Mouse (Mus musculus): Measurements from ENCODE around the gene Naa80.

Gene Naa80

GRCm38 (mm10) chr9:107625351-107626128, 46.9 kb downstream of the Naa80 start:
- DNase-seq (ENCODE audit: low read depth, low spot score), result no peak
- H3K36me3 ChIP-seq (ENCODE audit: control insufficient read depth, insufficient read depth, low read length, poor library complexity, severe bottlenecking), result peaks cover 3% of the 10 kb centered on the region; the same call in 1 of the 2 replicates
- H3K27me3 ChIP-seq (ENCODE audit: control insufficient read depth, insufficient read depth, low read length, poor library complexity, severe bottlenecking), result no peaks in the 10 kb centered on the region

GRCm38 (mm10) chr9:107626158-107626843, 47.6 kb downstream of the Naa80 start:
- Histone ChIP-seq H3K27me3 (ENCODE audit: control insufficient read depth, insufficient read depth, low read length, poor library complexity, severe bottlenecking) (no peaks in the 10 kb centered on the region), H3K36me3 (ENCODE audit: control insufficient read depth, insufficient read depth, low read length, poor library complexity, severe bottlenecking) (peaks cover 3% of the 10 kb centered on the region; the same call in 1 of the 2 replicates)
- DNase-seq (ENCODE audit: low read depth, low spot score), result no peak

- peak; percentile 87 for DNase-seq (ENCODE audit: low read depth, low spot score)
- no peaks in the 10 kb centered on the region for H3K27me3 ChIP-seq (ENCODE audit: control insufficient read depth, insufficient read depth, low read length, poor library complexity, severe bottlenecking)
Measured at GRCm38 (mm10) chr9:107626844-107627277, 48.2 kb downstream of the Naa80 start.

GRCm38 (mm10) chr9:107627387-107628255, 48.9 kb downstream of the Naa80 start:
- Histone ChIP-seq H3K36me3 (ENCODE audit: control insufficient read depth, insufficient read depth, low read length, poor library complexity, severe bottlenecking) (peaks cover 3% of the 10 kb centered on the region), H3K27me3 (ENCODE audit: control insufficient read depth, insufficient read depth, low read length, poor library complexity, severe bottlenecking) (no peaks in the 10 kb centered on the region)
- no peak for DNase-seq (ENCODE audit: low read depth, low spot score)

More at GRCm38 (mm10) chr9:107626844-107627277, 48.2 kb downstream of the Naa80 start:
- peaks cover 3% of the 10 kb centered on the region; the same call in 1 of the 2 replicates for H3K36me3 ChIP-seq (ENCODE audit: control insufficient read depth, insufficient read depth, low read length, poor library complexity, severe bottlenecking)

- H3K27me3 ChIP-seq (ENCODE audit: control insufficient read depth, insufficient read depth, low read length, poor library complexity, severe bottlenecking), result no peaks in the 10 kb centered on the region
- peak; percentile 89 for DNase-seq (ENCODE audit: low read depth, low spot score)
- peaks cover 5% of the 10 kb centered on the region for H3K36me3 ChIP-seq (ENCODE audit: control insufficient read depth, insufficient read depth, low read length, poor library complexity, severe bottlenecking)
Measured at GRCm38 (mm10) chr9:107628721-107629410, 50.2 kb downstream of the Naa80 start.

GRCm38 (mm10) chr9:107629411-107629730, 50.7 kb downstream of the Naa80 start:
- Histone ChIP-seq H3K36me3 (ENCODE audit: control insufficient read depth, insufficient read depth, low read length, poor library complexity, severe bottlenecking) (peaks cover 5% of the 10 kb centered on the region), H3K27me3 (ENCODE audit: control insufficient read depth, insufficient read depth, low read length, poor library complexity, severe bottlenecking) (no peaks in the 10 kb centered on the region)
- no peak for DNase-seq (ENCODE audit: low read depth, low spot score)

- DNase-seq (ENCODE audit: low read depth, low spot score), result peak; percentile 29
- no peaks in the 10 kb centered on the region for H3K27me3 ChIP-seq (ENCODE audit: control insufficient read depth, insufficient read depth, low read length, poor library complexity, severe bottlenecking)
- H3K36me3 ChIP-seq (ENCODE audit: control insufficient read depth, insufficient read depth, low read length, poor library complexity, severe bottlenecking), result peaks cover 5% of the 10 kb centered on the region
Measured at GRCm38 (mm10) chr9:107629901-107630425, 51.3 kb downstream of the Naa80 start.

GRCm38 (mm10) chr9:107630576-107630975, 51.9 kb downstream of the Naa80 start:
- Histone ChIP-seq H3K27me3 (ENCODE audit: control insufficient read depth, insufficient read depth, low read length, poor library complexity, severe bottlenecking) (no peaks in the 10 kb centered on the region), H3K36me3 (ENCODE audit: control insufficient read depth, insufficient read depth, low read length, poor library complexity, severe bottlenecking) (peaks cover 5% of the 10 kb centered on the region)
- no peak for DNase-seq (ENCODE audit: low read depth, low spot score)

- H3K27me3 ChIP-seq (ENCODE audit: control insufficient read depth, insufficient read depth, low read length, poor library complexity, severe bottlenecking), result no peaks in the 10 kb centered on the region
- DNase-seq (ENCODE audit: low read depth, low spot score), result no peak
- peaks cover 5% of the 10 kb centered on the region for H3K36me3 ChIP-seq (ENCODE audit: control insufficient read depth, insufficient read depth, low read length, poor library complexity, severe bottlenecking)
Measured at GRCm38 (mm10) chr9:107631311-107631826, 52.7 kb downstream of the Naa80 start.

GRCm38 (mm10) chr9:107631861-107632260, 53.2 kb downstream of the Naa80 start:
- no peak for DNase-seq (ENCODE audit: low read depth, low spot score)
- H3K27me3 ChIP-seq (ENCODE audit: control insufficient read depth, insufficient read depth, low read length, poor library complexity, severe bottlenecking), result no peaks in the 10 kb centered on the region

GRCm38 (mm10) chr9:107632478-107632877, 53.8 kb downstream of the Naa80 start:
- no peak for DNase-seq (ENCODE audit: low read depth, low spot score)
- H3K36me3 ChIP-seq (ENCODE audit: control insufficient read depth, insufficient read depth, low read length, poor library complexity, severe bottlenecking), result peaks cover 4% of the 10 kb centered on the region
- no peaks in the 10 kb centered on the region for H3K27me3 ChIP-seq (ENCODE audit: control insufficient read depth, insufficient read depth, low read length, poor library complexity, severe bottlenecking)

More at GRCm38 (mm10) chr9:107631861-107632260, 53.2 kb downstream of the Naa80 start:
- peaks cover 5% of the 10 kb centered on the region for H3K36me3 ChIP-seq (ENCODE audit: control insufficient read depth, insufficient read depth, low read length, poor library complexity, severe bottlenecking)

- DNase-seq (ENCODE audit: low read depth, low spot score), result peak; percentile 88
- Histone ChIP-seq H3K36me3 (ENCODE audit: control insufficient read depth, insufficient read depth, low read length, poor library complexity, severe bottlenecking) (peaks cover 1% of the 10 kb centered on the region; the same call in 1 of the 2 replicates), H3K27me3 (ENCODE audit: control insufficient read depth, insufficient read depth, low read length, poor library complexity, severe bottlenecking) (no peaks in the 10 kb centered on the region)
Measured at GRCm38 (mm10) chr9:107633091-107633660, 54.5 kb downstream of the Naa80 start.

Data from splenic B cell, adult 2 months (primary cell).